Mouse (Mus musculus) spleen, embryonic (tissue): ENCODE measurements around the gene Gm21860.
"Not testable (repeated sequence)": the region's sequence is repeated elsewhere in the genome, so short reads cannot be mapped to it uniquely, and the experiment has no call there.

Source experiments
- CTCF ChIA-PET: fragments of 350-600 bp; sonication (Branson Sonifier 250); formaldehyde crosslinking; loops from one replicate; lab custom pipeline; 2022; lab: Charles Lee

Gene Gm21860

GRCm38 (mm10) chrY:90754721-90755120 lies at the start of gene Gm21860:
Gene Gm21860, minus strand, starts transcription at chrY:90754821.
- CTCF ChIA-PET: not testable (repeated sequence)

- CTCF ChIA-PET: not testable (repeated sequence)
These were observed 29.8 kb upstream of the Gm21860 start, which contains the start of gene Gm47283 for GRCm38 (mm10) chrY:90784438-90784837. Gene Gm47283, plus strand, starts transcription at chrY:90784738.

- CTCF ChIA-PET: not testable (repeated sequence)
These were observed 9.4 kb downstream of the Gm21860 start for GRCm38 (mm10) chrY:90745256-90745655.

GRCm38 (mm10) chrY:90744381-90744981 lies 10.1 kb downstream of the Gm21860 start:
- CTCF ChIA-PET: not testable (repeated sequence)

GRCm38 (mm10) chrY:90743811-90744220 lies 10.8 kb downstream of the Gm21860 start:
- CTCF ChIA-PET: no interaction called here

- CTCF ChIA-PET: not testable (repeated sequence)
These were observed 11.4 kb downstream of the Gm21860 start for GRCm38 (mm10) chrY:90743053-90743810.

- CTCF ChIA-PET: not testable (repeated sequence)
These were observed 12.2 kb downstream of the Gm21860 start for GRCm38 (mm10) chrY:90742261-90743052.

GRCm38 (mm10) chrY:90741452-90742260 lies 13.0 kb downstream of the Gm21860 start:
- CTCF ChIA-PET: not testable (repeated sequence)

- CTCF ChIA-PET: not testable (repeated sequence)
These were observed 13.6 kb downstream of the Gm21860 start for GRCm38 (mm10) chrY:90741006-90741405.

GRCm38 (mm10) chrY:90740013-90740561 lies 14.5 kb downstream of the Gm21860 start:
- CTCF ChIA-PET: no interaction called here

GRCm38 (mm10) chrY:90739531-90740012 lies 15.0 kb downstream of the Gm21860 start:
- CTCF ChIA-PET: not testable (repeated sequence)

GRCm38 (mm10) chrY:90738841-90739530 lies 15.6 kb downstream of the Gm21860 start:
- CTCF ChIA-PET: not testable (repeated sequence)

- CTCF ChIA-PET: no interaction called here
These were observed 16.3 kb downstream of the Gm21860 start for GRCm38 (mm10) chrY:90738431-90738680.

GRCm38 (mm10) chrY:90737606-90738430 lies 16.8 kb downstream of the Gm21860 start:
- CTCF ChIA-PET: no interaction called here

- CTCF ChIA-PET: not testable (repeated sequence)
These were observed 18.2 kb downstream of the Gm21860 start for GRCm38 (mm10) chrY:90736217-90737000.

- CTCF ChIA-PET: not testable (repeated sequence)
These were observed 19.3 kb downstream of the Gm21860 start for GRCm38 (mm10) chrY:90735181-90735895.

- CTCF ChIA-PET: not testable (repeated sequence)
These were observed 20.3 kb downstream of the Gm21860 start for GRCm38 (mm10) chrY:90734334-90734696.

GRCm38 (mm10) chrY:90733656-90734333 lies 20.8 kb downstream of the Gm21860 start:
- CTCF ChIA-PET: not testable (repeated sequence)
